Mouse (Mus musculus): ENCODE measurements at regions not wholly inside any gene's neighbourhood (a gene's known extent, or its start where the extent isn't known, plus 50 kb on each side); places are given as distances from the start of the nearest gene placed in this dataset.

- DNase-seq, result no peak
- H3K4me3 ChIP-seq, result no peak overlapping the region
- no peak for TF ChIP-seq CTCF (IDR thresholded peaks at IDR 0.05)
- intact Hi-C loops (cut with DNase I), result no loop called here
- no peak overlapping the region for H3K27ac ChIP-seq
Measured at GRCm38 (mm10) chr14:101997535-101997934, 267.8 kb downstream of the Lmo7 start.

GRCm38 (mm10) chr14:101984401-101984800 lies 254.6 kb downstream of the Lmo7 start:
- no peak for TF ChIP-seq CTCF (IDR thresholded peaks at IDR 0.05)
- no peak for DNase-seq
- intact Hi-C loops (cut with DNase I), result no loop called here
- Histone ChIP-seq H3K27ac (no peak overlapping the region), H3K4me3 (no peak overlapping the region)
